Mouse (Mus musculus): ENCODE data around the gene Dck. TPM values are rescaled to one million over a fixed set of nuclear protein-coding genes. Genes with fewer than 3 reads are reported as not detected.
A peak's percentile ranks its signal among the peaks of the same experiment; 100 is the strongest.
"Not testable (repeated sequence)": the region's sequence is repeated elsewhere in the genome, so short reads cannot be mapped to it uniquely, and the experiment has no call there.

Dck gene
- total RNA-seq (2014; fragmentation: Nextera tagmentation) (65.7 and 85.7 TPM in 2 replicates), total RNA-seq (2017) (36.8 and 43.3 TPM in 2 replicates)

DNA sequence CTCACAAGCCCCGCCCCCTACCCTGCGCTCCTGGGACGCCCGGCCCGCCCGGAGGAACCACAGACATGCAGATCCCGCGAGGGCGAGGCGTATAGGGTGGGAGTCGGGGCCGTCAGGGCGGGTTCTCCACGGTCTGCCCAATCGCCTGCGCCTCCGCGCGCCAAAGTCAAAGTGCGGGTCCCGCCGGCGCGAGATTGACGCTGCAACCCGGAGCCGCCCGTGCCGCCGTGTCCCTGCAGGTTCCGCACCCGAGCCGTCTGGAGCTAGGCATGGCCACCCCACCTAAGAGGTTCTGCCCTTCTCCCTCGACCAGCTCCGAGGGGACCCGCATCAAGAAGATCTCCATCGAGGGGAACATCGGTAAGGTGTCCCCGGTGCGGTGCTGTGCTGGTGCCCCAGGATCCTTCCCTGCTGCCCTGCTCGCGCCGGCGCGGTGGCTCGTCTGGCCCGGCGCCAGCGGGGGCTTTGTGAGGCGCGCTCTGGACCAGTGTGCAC, at the start of gene Dck:
Gene Dck, plus strand, starts transcription at position 10 of the 495 bp plus-strand sequence.
- peak; percentile 91 for ATAC-seq (replicated peaks; ENCODE audit: low FRiP score, low TSS enrichment, poor library complexity, severe bottlenecking)

DNA sequence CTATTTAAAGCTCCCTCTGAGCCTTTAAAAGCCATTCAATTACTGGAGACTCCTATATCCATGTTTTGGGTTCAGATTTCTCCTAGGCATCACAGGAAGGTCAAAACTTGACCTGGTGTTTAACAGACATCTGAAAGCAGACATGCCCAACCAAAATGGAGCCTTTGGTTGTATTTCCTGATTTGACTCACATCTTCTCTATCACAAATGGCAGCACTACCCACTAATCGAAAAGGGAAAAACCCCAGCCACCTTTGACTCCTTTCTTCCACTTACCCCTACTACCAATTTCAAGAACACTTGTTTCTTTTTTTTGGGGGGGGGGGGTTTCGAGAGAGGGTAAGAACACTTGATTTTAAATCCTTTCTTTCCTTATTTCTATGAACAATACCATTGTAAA, 47.8 kb upstream of the Dck start:
- ATAC-seq (replicated peaks; ENCODE audit: low FRiP score, low TSS enrichment, poor library complexity, severe bottlenecking), result no peak

DNA sequence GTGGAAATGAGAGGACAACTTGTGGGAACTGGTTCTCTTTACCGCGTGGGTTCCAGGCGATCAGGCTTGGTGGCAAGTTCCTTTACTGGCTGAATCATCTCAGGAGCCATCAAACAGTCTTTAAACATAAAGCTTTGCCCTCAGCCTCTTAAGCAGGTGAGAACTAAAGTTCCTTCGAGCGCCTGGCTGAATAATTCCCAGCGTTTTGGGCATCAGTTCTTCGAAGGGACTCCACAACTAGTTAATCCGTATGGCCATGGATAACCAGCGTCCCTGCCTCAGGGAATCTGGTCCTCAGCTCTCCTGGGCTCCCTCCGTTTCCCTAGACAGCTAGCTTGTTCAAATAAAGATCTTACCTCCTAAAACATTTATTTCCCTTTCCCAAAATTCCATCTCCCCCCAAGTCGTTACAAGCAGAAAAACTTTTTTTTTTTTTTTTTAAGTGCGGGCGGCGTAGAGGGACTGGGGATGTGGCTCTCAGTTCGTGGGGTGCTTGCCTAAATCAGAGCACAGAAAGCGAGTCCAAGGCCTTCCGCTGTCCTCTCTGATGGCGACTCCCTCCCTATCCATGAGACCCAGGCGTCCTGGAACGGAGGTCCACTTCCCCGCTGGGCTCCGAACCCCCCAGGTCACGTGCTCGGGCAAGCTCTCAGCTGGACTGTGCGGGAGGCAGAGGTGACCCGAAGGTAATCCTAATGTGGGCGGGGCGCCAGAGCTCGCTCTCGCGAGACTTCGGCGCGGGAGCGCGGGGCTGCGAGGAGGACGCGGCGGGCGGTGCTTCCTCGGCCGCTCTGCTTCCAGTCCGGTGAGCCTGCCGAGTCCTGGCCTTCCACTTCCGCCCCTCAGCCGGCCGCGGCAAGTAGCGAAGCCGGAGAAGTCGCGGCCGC, 44.4 kb upstream of the Dck start, which contains the start of gene Mob1b:
Gene Mob1b, plus strand, starts transcription at position 740 of the 887 bp plus-strand sequence.
- ATAC-seq (replicated peaks; ENCODE audit: low FRiP score, low TSS enrichment, poor library complexity, severe bottlenecking), result peak; percentile 75

DNA sequence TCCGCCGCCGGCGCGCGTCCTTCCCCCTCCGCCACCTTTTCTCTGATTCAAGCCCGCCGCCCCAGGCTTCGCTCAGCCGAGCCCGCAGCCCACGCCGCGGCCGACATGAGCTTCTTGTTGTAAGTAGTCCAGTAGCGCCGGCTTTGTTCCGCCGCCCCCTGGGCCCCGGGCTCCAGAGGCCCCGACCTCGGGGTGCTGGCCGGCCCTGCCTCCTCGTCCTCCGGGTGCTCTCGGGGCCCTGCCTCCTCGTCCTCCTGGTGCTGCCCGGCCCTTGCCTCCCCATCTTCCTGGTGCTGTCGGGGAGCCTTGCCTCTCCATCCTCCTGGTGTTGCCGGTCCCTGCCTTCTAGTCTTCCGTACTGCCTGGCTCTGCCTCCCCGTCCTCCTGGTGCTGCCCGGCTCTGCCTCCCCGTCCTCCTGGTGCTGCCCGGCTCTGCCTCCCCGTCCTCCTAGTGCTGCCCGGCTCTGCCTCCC, 43.8 kb upstream of the Dck start:
- no peak for ATAC-seq (replicated peaks; ENCODE audit: low FRiP score, low TSS enrichment, poor library complexity, severe bottlenecking)

DNA sequence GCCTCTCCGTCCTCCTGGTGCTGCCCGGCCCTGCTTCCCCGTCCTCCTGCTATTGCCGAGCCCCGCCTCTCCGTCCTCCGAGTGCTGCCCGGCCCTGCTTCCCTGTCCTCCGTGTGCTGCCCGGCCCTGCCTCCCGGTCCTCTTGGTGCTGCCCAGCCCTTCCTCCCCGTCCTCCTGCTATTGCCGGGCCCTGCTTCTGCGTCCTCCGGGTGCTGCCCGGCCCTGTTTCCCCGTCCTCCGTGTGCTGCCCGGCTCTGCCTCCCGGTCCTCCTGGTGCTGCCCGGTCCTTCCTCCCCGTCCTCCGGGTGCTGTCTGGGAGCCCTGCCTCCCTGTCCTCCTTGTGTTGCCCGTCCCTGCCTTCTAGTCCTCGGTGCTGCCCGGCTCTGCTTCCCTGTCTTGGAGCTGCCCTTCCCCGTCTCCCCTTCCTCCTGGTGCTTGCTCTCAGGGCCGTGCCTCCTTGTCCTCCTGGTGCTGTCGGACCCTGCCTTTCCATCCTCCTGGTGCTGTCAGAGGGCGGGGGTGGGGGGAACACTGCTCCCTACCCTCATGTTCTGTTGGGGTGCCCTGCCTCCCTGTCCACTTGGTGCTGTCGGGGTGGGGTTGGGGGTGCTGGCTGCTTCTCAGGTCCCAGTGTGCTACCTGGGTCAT, 43.1 kb upstream of the Dck start:
- ATAC-seq (replicated peaks; ENCODE audit: low FRiP score, low TSS enrichment, poor library complexity, severe bottlenecking), result peak; percentile 31

DNA sequence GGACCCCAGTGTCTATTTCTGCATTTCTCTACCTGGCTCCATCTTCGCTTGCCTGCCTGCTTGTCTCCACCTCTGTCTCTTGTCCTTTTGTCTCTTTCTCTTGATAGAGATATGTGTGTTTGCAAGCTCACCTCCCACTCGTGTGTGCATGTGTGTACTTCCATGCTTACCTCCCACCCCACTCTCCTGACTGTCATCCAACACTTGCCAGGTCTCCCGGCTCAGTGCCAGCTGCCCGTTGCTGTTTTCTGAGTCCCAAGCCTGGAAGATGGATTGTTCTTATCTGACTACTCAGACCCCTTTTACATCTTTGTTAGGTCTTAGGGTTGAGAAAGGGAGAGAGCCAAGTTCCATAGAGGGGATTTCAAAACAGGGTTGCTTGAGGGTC, 42.6 kb upstream of the Dck start:
- no peak for ATAC-seq (replicated peaks; ENCODE audit: low FRiP score, low TSS enrichment, poor library complexity, severe bottlenecking)

DNA sequence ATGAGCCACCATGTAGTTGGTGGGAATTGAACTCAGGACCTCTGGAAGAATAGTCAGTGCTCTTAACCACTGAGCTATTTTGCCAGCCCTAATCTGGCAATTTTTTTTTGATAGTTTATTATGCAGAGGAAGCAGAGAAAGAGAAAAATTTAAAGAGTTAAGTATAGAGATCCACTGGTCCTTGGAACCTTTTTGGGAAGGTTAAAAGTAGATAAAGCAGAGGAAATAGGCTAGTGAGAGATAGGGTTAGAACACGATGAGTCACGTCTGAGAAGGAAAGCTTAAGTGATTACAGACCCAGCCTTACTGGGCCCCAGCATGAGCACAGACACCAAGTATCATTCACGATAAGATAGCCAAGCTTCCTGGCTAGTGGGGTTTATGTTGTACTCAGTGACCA, 40.8 kb upstream of the Dck start:
- ATAC-seq (replicated peaks; ENCODE audit: low FRiP score, low TSS enrichment, poor library complexity, severe bottlenecking), result peak; percentile 75

DNA sequence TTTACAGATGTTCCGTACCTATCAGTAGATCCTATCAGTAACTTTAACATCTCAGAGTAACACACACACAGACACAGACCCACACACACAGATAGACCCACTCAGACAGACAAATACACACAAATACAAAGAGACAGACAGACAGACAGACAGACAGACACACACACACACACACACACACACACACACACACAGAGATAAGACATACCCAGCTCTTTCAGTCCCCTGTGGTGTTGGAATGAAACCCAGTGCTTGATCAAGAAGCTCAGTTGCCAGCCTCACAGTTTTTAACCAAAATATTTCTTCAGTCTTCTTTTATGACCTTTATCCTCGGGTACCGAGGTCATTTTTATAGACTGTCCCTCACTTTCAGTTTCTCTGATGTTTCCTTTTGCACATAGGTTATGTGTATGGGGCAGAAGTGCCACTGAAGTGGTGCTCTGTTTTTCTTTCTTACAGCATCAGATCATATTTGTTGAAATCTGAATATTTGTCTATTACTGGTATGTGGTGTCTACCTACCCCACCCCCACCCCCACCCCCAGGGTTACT, 37.1 kb upstream of the Dck start:
- no peak for ATAC-seq (replicated peaks; ENCODE audit: low FRiP score, low TSS enrichment, poor library complexity, severe bottlenecking)

DNA sequence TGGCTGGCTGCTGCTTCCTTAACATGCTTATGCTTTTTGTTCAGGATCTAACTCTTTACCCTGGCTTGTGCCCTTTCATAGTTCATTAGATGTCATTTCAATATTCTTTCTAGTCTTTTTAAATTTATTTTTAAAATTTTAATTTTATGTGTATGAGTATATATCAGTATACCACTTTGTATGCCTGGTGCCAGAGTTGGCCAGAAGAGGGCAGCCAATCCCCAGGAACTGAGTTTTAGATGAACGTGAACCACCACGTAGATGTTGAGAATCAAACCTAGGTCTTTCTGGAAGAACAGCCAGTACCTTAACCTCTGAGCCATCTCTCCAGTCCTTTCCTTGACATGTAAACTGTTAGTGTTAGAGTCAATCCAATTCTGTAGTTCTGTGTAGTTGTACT, 30.0 kb upstream of the Dck start:
- ATAC-seq (replicated peaks; ENCODE audit: low FRiP score, low TSS enrichment, poor library complexity, severe bottlenecking), result peak; percentile 73

DNA sequence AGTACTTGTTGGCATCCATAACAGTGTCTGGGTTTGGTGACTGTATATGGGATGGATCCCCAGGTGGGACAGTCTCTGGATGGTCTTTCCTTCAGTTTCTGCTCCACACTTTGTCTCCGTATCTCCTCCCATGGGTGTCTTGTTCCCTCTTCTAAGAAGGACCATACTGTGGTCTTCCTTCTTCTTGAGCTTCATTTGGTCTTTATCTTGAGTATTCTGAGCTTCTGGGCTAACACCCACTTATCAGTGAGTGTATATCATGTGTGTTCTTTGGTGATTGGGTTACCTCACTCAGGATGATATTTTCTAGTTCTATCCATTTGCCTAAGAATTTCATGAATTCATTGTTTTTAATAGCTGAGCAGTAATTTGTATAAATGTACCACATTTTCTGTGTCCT, 23.7 kb upstream of the Dck start:
- not testable (repeated sequence) for ATAC-seq (replicated peaks; ENCODE audit: low FRiP score, low TSS enrichment, poor library complexity, severe bottlenecking)

DNA sequence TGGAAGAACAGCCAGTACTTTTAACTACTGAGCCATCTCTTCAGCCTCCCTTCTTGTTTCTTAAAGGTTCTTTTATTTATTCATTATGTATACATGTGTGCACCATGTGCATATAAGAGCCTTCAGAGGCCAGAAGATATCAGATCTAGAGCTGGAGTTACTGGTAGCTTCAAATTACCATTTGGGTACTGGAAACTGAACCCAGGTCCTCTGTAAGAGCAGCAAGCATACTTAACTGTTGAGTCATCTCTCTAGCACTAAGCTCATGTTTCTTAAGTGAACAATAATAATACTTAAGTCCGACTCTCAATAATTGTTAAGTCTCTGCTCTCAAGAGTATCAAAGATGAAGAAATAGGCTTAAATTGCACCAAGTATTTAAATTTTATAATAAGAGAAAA, 17.0 kb upstream of the Dck start:
- no peak for ATAC-seq (replicated peaks; ENCODE audit: low FRiP score, low TSS enrichment, poor library complexity, severe bottlenecking)

DNA sequence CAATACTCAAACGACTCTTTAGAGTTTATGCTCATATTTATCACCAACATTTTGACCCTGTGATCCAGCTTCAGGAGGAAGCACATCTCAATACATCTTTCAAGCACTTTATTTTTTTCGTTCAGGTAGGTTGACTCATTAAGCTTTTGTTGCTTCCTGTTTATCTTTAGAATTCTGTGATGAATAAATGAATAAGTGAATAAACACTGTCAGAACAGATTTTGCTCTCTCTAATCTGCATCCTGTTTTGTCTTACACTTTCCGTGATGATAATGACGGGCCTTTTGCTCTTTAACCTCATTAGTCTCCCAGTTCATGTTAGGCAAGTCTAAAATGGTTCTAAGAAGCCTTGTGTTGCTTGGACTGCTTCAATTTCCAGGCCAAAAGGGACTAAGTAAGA, 11.6 kb upstream of the Dck start:
- ATAC-seq (replicated peaks; ENCODE audit: low FRiP score, low TSS enrichment, poor library complexity, severe bottlenecking), result no peak

DNA sequence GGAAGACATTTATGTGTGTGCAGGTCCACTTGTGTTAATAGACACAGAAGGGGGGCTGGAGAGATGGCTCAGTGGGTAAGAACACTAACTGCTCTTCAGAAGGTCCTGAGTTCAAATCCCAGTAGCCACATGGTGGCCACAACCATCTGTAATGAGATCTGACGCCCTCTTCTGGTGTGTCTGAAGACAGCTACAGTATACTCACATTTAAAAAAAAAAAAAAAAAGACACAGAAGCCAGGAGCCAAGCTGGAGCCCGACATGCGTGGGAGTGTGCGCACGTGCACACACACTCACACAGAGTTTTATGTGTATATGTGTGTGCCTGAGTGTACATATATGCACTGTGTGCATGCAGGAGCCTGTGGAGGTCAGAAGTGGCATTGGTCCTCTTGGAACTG, 2.2 kb upstream of the Dck start:
- no peak for ATAC-seq (replicated peaks; ENCODE audit: low FRiP score, low TSS enrichment, poor library complexity, severe bottlenecking)

DNA sequence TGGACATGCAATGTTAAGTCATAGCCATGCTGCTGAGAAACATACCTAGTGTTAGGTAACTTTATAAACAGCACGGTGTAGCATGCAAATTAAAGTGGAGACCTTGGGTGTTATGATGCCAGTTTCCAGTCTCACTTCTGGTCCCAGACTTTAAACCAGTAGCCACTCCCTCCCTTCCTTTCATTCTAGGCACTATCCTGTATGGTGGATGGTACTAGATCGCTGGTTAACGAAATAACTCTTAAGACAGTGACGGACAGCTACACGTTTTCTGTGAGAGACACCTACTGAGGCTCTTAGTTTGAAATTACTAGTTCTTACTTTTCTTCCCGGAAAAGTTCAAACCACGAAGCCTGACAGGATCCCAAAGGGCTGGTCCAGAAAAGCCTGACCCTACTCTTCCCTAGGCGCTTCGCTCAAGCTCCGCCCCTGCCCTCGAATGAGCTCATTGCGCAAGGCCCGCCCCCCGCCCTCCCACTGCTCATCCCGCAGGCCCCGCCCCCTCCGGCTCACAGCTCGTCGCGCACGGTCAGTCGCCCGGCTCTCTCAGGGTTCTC, 288 bp upstream of the Dck start:
- peak; percentile 32 for ATAC-seq (replicated peaks; ENCODE audit: low FRiP score, low TSS enrichment, poor library complexity, severe bottlenecking)

DNA sequence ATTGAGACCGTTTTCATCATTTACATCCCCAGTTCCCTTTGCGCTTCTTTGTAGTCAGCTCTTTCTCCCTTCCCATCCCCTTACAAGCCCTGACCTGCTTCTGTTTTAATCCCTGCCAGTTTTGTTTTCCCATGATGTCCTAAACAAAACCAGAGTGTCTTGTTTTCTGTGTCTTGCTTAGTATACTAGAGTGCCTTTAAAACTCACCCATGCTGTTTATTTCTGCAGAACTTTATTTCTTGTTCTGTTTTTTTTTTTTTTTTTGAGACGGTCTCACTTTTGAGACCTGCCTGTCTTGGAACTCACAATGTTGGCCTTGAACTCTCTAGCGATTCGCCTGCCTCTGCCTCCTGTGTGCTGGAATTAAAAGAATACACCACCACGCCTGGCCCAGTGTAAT, 791 bp downstream of the Dck start:
- no peak for ATAC-seq (replicated peaks; ENCODE audit: low FRiP score, low TSS enrichment, poor library complexity, severe bottlenecking)

DNA sequence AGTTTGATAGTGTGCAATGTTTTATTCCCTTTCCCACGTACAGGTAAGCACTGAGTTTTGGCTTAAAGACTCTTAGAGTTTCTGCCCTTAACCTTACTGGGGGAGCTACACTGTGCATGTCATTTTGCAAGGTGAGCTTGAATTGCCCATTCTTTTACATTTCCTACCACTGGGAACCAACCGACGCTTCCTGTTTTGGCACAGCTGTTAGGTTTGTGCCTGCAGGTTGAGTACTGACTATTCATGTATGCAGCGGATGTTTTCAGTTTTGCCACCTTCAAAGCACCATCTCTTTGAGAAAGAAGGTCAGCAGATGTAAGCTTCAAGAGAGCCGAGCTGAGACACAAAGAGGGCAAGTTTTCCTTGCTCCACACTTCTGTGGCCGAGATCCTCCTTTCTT, 1.3 kb downstream of the Dck start:
- no peak for ATAC-seq (replicated peaks; ENCODE audit: low FRiP score, low TSS enrichment, poor library complexity, severe bottlenecking)

DNA sequence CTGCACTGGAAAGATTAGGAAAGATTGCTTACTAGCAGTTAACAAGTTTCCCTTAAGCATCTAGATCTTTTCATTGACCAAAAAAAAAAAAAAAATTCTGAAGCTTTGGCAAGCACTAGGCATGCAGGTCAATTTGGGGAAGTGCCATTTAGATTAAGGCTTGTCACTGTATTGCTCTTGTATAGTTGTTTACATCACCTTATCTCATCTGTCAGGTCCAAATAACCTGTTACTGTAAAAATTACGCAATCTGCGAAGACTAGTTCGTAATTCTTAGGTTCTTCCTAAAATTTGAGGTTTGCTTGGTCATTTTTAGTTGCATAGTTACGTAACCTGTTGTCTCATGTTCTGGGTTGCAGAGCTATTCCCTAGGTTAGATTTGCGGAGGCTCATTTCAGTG, 2.1 kb downstream of the Dck start:
- ATAC-seq (replicated peaks; ENCODE audit: low FRiP score, low TSS enrichment, poor library complexity, severe bottlenecking), result peak; percentile 19; the same call in 1 of the 2 replicates

DNA sequence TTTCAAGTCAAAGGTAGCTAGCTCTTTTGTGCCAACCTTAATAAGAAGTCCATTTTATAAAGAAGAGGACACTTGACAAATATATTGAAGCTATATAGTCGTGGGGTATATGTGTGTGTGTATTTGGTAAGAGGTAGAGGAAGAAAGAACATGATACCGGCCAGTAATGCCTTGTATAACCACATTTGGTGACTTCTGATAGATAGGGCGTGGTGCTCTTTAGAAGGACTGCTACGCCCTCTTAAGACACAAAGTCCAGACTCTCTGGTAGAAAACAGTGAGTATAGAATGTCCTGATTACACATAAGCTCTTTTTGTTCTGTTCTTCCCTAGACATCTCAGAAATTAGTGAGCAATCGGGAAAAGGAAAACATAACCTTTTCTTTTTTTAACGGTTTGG, 3.4 kb downstream of the Dck start:
- peak; percentile 55 for ATAC-seq (replicated peaks; ENCODE audit: low FRiP score, low TSS enrichment, poor library complexity, severe bottlenecking)

DNA sequence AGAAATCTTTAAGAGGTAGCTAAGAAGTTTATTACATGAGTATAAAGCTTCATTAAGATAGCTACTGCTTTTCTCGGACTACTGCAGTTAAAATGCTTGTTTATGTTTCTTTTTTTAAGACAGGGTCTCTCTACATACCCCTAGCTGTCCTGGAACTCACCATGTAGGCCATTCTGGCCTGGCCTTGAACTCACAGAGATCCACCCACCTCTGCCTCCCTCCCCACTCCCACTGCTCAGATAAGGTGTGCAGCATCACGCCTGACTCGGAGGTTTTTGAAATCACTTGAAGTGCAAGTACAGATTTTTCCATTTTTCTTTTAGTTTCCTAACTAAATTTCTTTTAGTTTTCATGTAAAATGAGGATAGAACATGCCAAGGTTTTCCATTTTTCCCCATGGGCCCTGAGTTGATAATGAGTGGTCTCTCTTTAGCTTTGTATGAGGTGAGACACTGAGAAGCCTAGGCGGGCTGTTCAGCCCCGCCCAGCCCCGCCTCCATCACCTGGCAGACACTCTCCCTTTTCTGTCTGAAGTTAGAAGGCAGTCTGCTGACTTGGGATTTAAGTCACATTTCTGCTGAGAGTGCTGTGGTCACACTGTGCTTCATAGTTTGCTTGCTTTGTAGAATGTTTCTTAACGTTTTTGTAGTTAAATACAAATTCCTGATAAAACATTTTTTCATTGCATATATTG, 17.4 kb downstream of the Dck start:
- no peak for ATAC-seq (replicated peaks; ENCODE audit: low FRiP score, low TSS enrichment, poor library complexity, severe bottlenecking)

Measured in megakaryocyte-erythroid progenitor cell, adult 5-6 weeks (primary cell).